In the genomic region with DNA sequence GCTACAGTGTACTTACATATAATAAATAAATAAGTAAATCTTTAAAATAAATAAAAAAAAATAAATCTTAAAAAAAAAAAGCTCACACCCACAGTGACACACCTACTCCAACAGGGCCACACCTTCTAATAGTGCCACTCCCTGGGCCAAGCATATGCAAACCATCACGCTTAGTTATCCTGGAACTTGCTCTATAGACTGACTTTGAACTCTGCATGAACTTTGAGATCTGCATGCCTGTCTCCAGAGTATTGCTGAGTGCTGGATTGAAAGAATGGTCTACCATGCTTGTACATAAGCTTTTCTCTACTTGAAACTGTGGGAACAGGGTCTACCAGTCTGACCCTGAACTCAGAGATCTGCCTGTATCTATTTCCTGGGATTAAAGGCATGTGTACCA, we compare ENCODE assay signal across 27 mouse cellular contexts. TPM values are rescaled to one million over a fixed set of nuclear protein-coding genes. Genes with fewer than 3 reads are reported as not detected.
A peak's percentile ranks its signal among the peaks of the same experiment; 100 is the strongest.
DNase-seq lines count a peak whose midpoint lies in the region; ATAC-seq and TF ChIP-seq lines count a peak whose summit lies in the region.
"Had no signal": no experiment of that assay in that cellular context is flagged by ENCODE, and none has a peak within 500 bp of the region (broad histone marks: within the 10 kb centered on the region; RNA-seq: fewer than 3 reads in every experiment).

No protein-coding gene starts in this region.

- no peaks in the 10 kb centered on the region for H3K9me3 ChIP-seq in intestine, embryonic 15.5 days
- H3K9me3 ChIP-seq in intestine, postnatal 0 days (ENCODE audit: control insufficient read depth): no peaks in the 10 kb centered on the region
- no peaks in the 10 kb centered on the region for H3K9me3 ChIP-seq in liver, embryonic 11.5 days (ENCODE audit: control insufficient read depth, low read length)
- H3K9me3 ChIP-seq: embryonic facial prominence, embryonic 13.5 days; embryonic facial prominence, embryonic 15.5 days; forebrain, embryonic 10.5 days; forebrain, embryonic 12.5 days; G1E had no signal

- no peak overlapping the region for H3K4me3 ChIP-seq in intestine, embryonic 15.5 days (replicated peaks)
- no peak overlapping the region for H3K4me3 ChIP-seq in intestine, postnatal 0 days (ENCODE audit: low read depth, low read length)
- H3K4me3 ChIP-seq in liver, embryonic 11.5 days (ENCODE audit: low read depth, low read length): no peak overlapping the region
- H3K4me3 ChIP-seq: embryonic facial prominence, embryonic 13.5 days; embryonic facial prominence, embryonic 15.5 days; erythroblast, embryonic 14.5 days; forebrain, embryonic 10.5 days; forebrain, embryonic 12.5 days had no signal

- H3K9ac ChIP-seq in intestine, embryonic 15.5 days: no peak overlapping the region
- no peak overlapping the region for H3K9ac ChIP-seq in intestine, postnatal 0 days (ENCODE audit: low read depth, low read length)
- no peak overlapping the region for H3K9ac ChIP-seq in liver, embryonic 11.5 days (ENCODE audit: low read depth, low read length)
- H3K9ac ChIP-seq: embryonic facial prominence, embryonic 13.5 days; embryonic facial prominence, embryonic 15.5 days; forebrain, embryonic 12.5 days had no signal

- peak; percentile 62 for ATAC-seq in intestine, embryonic 15.5 days
- peak; percentile 83 for ATAC-seq in intestine, postnatal 0 days
- ATAC-seq in liver, embryonic 11.5 days (replicated peaks; ENCODE audit: low FRiP score): no peak
- ATAC-seq: activated CD4-positive, CD25-positive, alpha-beta regulatory T cell, adult 4 months; forebrain, embryonic 14.5 days; forebrain, embryonic 16.5 days; Patski had no signal

- no peak overlapping the region for H3K4me2 ChIP-seq in intestine, embryonic 15.5 days (replicated peaks)
- no peak overlapping the region for H3K4me2 ChIP-seq in intestine, postnatal 0 days (replicated peaks; ENCODE audit: low read depth)
- no peak overlapping the region for H3K4me2 ChIP-seq in liver, embryonic 11.5 days
- H3K4me2 ChIP-seq: embryonic facial prominence, embryonic 13.5 days; embryonic facial prominence, embryonic 15.5 days; forebrain, embryonic 12.5 days had no signal

- TF ChIP-seq CTCF in intestine, postnatal 0 days (IDR thresholded peaks at IDR 0.05; ENCODE audit: low read depth): no peak

- no peaks in the 10 kb centered on the region for H3K36me3 ChIP-seq in intestine, embryonic 15.5 days
- no peaks in the 10 kb centered on the region for H3K36me3 ChIP-seq in intestine, postnatal 0 days (ENCODE audit: control insufficient read depth, insufficient read depth)
- H3K36me3 ChIP-seq in liver, embryonic 11.5 days (ENCODE audit: control insufficient read depth, insufficient read depth, low read length): no peaks in the 10 kb centered on the region
- H3K36me3 ChIP-seq: embryonic facial prominence, embryonic 13.5 days; embryonic facial prominence, embryonic 15.5 days; forebrain, embryonic 10.5 days; forebrain, embryonic 12.5 days; G1E had no signal

- no peaks in the 10 kb centered on the region for H3K4me1 ChIP-seq in intestine, embryonic 15.5 days (replicated peaks)
- H3K4me1 ChIP-seq in intestine, postnatal 0 days (replicated peaks; ENCODE audit: control insufficient read depth, insufficient read depth, low read length): peaks cover 5% of the 10 kb centered on the region; the same call in 1 of the 2 replicates
- 0 out of 2 replicates have a peak, but pooled peaks cover 2% of the 10 kb centered on the region for H3K4me1 ChIP-seq in liver, embryonic 11.5 days (replicated peaks; ENCODE audit: control insufficient read depth, insufficient read depth, low read length)

- WGBS in intestine, embryonic 15.5 days: 65% methylated on average over 1 of the region's 1 CpGs
- WGBS in intestine, postnatal 0 days: 22% methylated on average over 1 of the region's 1 CpGs
- WGBS in liver, embryonic 11.5 days: 86% methylated on average over 1 of the region's 1 CpGs

- peak; percentile 82 for DNase-seq in R1 (ENCODE audit: low read depth, low spot score)
- no peak for DNase-seq in kidney, adult 11 months
- no peak for DNase-seq in adrenal gland, postnatal 4 days (ENCODE audit: low spot score in 2 of 2)
- DNase-seq in liver, embryonic 11.5 days (ENCODE audit: low spot score): no peak
- no peak for DNase-seq in neural tube, embryonic 10.5 days (ENCODE audit: extremely low spot score, low spot score)
- DNase-seq: adrenal gland, adult 8-10 months; adrenal gland, postnatal 14 days; adrenal gland, postnatal 36 days; cerebellum, adult 11 months; cerebellum, adult 18-20 months; cerebellum, adult 8-10 months; cerebellum, adult 9-11 months; cerebellum, postnatal 14 days; cerebellum, postnatal 36 days; embryo, embryonic 11 days had no signal

- H3K27ac ChIP-seq in intestine, embryonic 15.5 days: no peak overlapping the region
- peak overlapping the region; percentile 71; the same call in 1 of the 2 replicates for H3K27ac ChIP-seq in intestine, postnatal 0 days (ENCODE audit: low read depth, low read length)
- no peak overlapping the region for H3K27ac ChIP-seq in liver, embryonic 11.5 days (ENCODE audit: low read depth, low read length)
- H3K27ac ChIP-seq: embryonic facial prominence, embryonic 13.5 days; embryonic facial prominence, embryonic 15.5 days; forebrain, embryonic 10.5 days; forebrain, embryonic 12.5 days had no signal

- H3K27me3 ChIP-seq in intestine, embryonic 15.5 days (replicated peaks): no peaks in the 10 kb centered on the region
- H3K27me3 ChIP-seq in intestine, postnatal 0 days (replicated peaks; ENCODE audit: control insufficient read depth, insufficient read depth, low read length): no peaks in the 10 kb centered on the region
- no peaks in the 10 kb centered on the region for H3K27me3 ChIP-seq in liver, embryonic 11.5 days (replicated peaks; ENCODE audit: control insufficient read depth, insufficient read depth, low read length)
- H3K27me3 ChIP-seq: embryonic facial prominence, embryonic 13.5 days; embryonic facial prominence, embryonic 15.5 days; forebrain, embryonic 12.5 days; Patski had no signal

RNA-seq across cellular contexts. Expression of gene Tstd3, which starts 4.1 kb away (rescaled TPM):
- polyA plus RNA-seq in intestine, embryonic 15.5 days (2015; fragmentation: Nextera tagmentation; extraction: Ambion mirVana): 14.6 and 15.2 TPM in 2 replicates
- polyA plus RNA-seq in intestine, postnatal 0 days (2015; fragmentation: Nextera tagmentation; extraction: Ambion mirVana): 21.1 and 21.3 TPM in 2 replicates
- total RNA-seq in adrenal gland, postnatal 4 days (2021): 10 to 100 TPM; 12.7 to 13.1 TPM
- 27.1 and 30.1 TPM in 2 replicates for polyA plus RNA-seq in liver, embryonic 11.5 days (2014; fragmentation: Nextera tagmentation; extraction: Ambion mirVana)

RNA-seq across cellular contexts. Expression of gene Usp45, which starts 4.1 kb away (rescaled TPM):
- polyA plus RNA-seq in intestine, embryonic 15.5 days (2015; fragmentation: Nextera tagmentation; extraction: Ambion mirVana): 7.0 and 7.6 TPM in 2 replicates
- polyA plus RNA-seq in intestine, postnatal 0 days (2015; fragmentation: Nextera tagmentation; extraction: Ambion mirVana): 3.4 and 3.7 TPM in 2 replicates
- 10 to 100 TPM; 20.8 to 21.5 TPM for total RNA-seq in adrenal gland, postnatal 4 days (2021)
- polyA plus RNA-seq in liver, embryonic 11.5 days (2014; fragmentation: Nextera tagmentation; extraction: Ambion mirVana): 16.5 and 18.8 TPM in 2 replicates

RNA-seq across cellular contexts. Expression of gene Ccnc, which starts 43.6 kb away (rescaled TPM):
- 36.8 and 37.4 TPM in 2 replicates for polyA plus RNA-seq in intestine, embryonic 15.5 days (2015; fragmentation: Nextera tagmentation; extraction: Ambion mirVana)
- 20.2 and 20.7 TPM in 2 replicates for polyA plus RNA-seq in intestine, postnatal 0 days (2015; fragmentation: Nextera tagmentation; extraction: Ambion mirVana)
- total RNA-seq in adrenal gland, postnatal 4 days (2021): 10 to 100 TPM; 21.3 to 22.4 TPM
- 38.8 and 41.6 TPM in 2 replicates for polyA plus RNA-seq in liver, embryonic 11.5 days (2014; fragmentation: Nextera tagmentation; extraction: Ambion mirVana)
